Mouse (Mus musculus): ENCODE measurements around the gene Mpi. TPM values are rescaled to one million over a fixed set of nuclear protein-coding genes. Genes with fewer than 3 reads are reported as not detected.
A peak's percentile ranks its signal among the peaks of the same experiment; 100 is the strongest.

The Mpi gene
- polyA plus RNA-seq, 1 experiment from 2014 or later, result 35.1 TPM

- H3K27me3 ChIP-seq (ENCODE audit: insufficient read depth, low read length), result no peaks in the 10 kb centered on the region
- H3K4me3 ChIP-seq (ENCODE audit: low read depth, low read length), result no peak overlapping the region
- no peak overlapping the region for H3K9ac ChIP-seq
- H3K36me3 ChIP-seq (ENCODE audit: insufficient read depth), result peaks cover 26% of the 10 kb centered on the region
- TF ChIP-seq CTCF (IDR thresholded peaks at IDR 0.05; ENCODE audit: low read depth), result no peak
- 0 out of 2 replicates have a peak, but pooled peaks have one; percentile 19 for ATAC-seq (ENCODE audit: insufficient read depth)
- peaks cover 6% of the 10 kb centered on the region; the same call in 1 of the 2 replicates for H3K4me1 ChIP-seq (ENCODE audit: insufficient read depth)
- H3K4me2 ChIP-seq, result no peak overlapping the region
- no peak for DNase-seq
- H3K9me3 ChIP-seq (ENCODE audit: low read depth, low read length), result no peaks in the 10 kb centered on the region
- H3K27ac ChIP-seq (ENCODE audit: low read depth), result no peak overlapping the region
- 76% methylated on average over 11 of the region's 11 CpGs for WGBS
These were observed 556 bp upstream of the Mpi start for GRCm38 (mm10) chr9:57553119-57553518.

- Histone ChIP-seq H3K27ac (ENCODE audit: low read depth) (no peak overlapping the region), H3K36me3 (ENCODE audit: insufficient read depth) (peaks cover 54% of the 10 kb centered on the region), H3K9ac (no peak overlapping the region), H3K27me3 (ENCODE audit: insufficient read depth, low read length) (no peaks in the 10 kb centered on the region), H3K4me3 (ENCODE audit: low read depth, low read length) (no peak overlapping the region), H3K4me2 (no peak overlapping the region), H3K4me1 (ENCODE audit: insufficient read depth) (peaks cover 6% of the 10 kb centered on the region; the same call in 1 of the 2 replicates), H3K9me3 (ENCODE audit: low read depth, low read length) (no peaks in the 10 kb centered on the region)
- DNase-seq (no peak), ATAC-seq (ENCODE audit: insufficient read depth) (no peak)
- no peak for TF ChIP-seq CTCF (IDR thresholded peaks at IDR 0.05; ENCODE audit: low read depth)
- WGBS, result 76% methylated on average over 11 of the region's 11 CpGs
These were observed 2.3 kb downstream of the Mpi start for GRCm38 (mm10) chr9:57550126-57550862.

DNA sequence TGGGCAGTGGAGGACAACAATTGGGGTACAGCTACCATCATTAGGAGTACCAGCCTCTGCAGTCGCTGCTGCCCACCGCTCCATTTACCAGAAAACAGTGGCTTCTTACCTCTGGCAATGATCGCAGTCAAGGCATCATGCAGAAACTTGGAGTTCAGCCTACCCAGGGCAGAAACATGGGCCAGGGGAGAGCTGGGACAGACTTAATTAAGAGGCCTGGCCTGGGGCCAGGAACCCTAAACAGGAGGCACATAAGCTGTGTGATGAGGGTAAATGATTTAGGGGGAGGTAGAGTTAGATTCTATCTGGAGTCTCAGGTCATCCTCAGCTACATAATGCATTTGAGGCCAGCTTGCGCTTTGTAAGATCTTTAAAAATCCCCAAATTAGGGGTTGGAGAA, 3.4 kb downstream of the Mpi start:
- TF ChIP-seq CTCF (IDR thresholded peaks at IDR 0.05; ENCODE audit: low read depth), result no peak
- Histone ChIP-seq H3K4me1 (ENCODE audit: insufficient read depth) (peaks cover 6% of the 10 kb centered on the region; the same call in 1 of the 2 replicates), H3K4me2 (no peak overlapping the region), H3K9me3 (ENCODE audit: low read depth, low read length) (no peaks in the 10 kb centered on the region), H3K36me3 (ENCODE audit: insufficient read depth) (peaks cover 65% of the 10 kb centered on the region), H3K9ac (no peak overlapping the region), H3K4me3 (ENCODE audit: low read depth, low read length) (no peak overlapping the region), H3K27ac (ENCODE audit: low read depth) (no peak overlapping the region), H3K27me3 (ENCODE audit: insufficient read depth, low read length) (no peaks in the 10 kb centered on the region)
- DNase-seq (no peak), ATAC-seq (ENCODE audit: insufficient read depth) (no peak)
- WGBS, result 92% methylated on average over 4 of the region's 4 CpGs

- no peak for DNase-seq
- no peak for TF ChIP-seq CTCF (IDR thresholded peaks at IDR 0.05; ENCODE audit: low read depth)
- Histone ChIP-seq H3K4me1 (ENCODE audit: insufficient read depth) (peaks cover 6% of the 10 kb centered on the region; the same call in 1 of the 2 replicates), H3K27me3 (ENCODE audit: insufficient read depth, low read length) (no peaks in the 10 kb centered on the region), H3K9me3 (ENCODE audit: low read depth, low read length) (no peaks in the 10 kb centered on the region), H3K4me2 (no peak overlapping the region), H3K9ac (no peak overlapping the region), H3K4me3 (ENCODE audit: low read depth, low read length) (no peak overlapping the region), H3K27ac (ENCODE audit: low read depth) (no peak overlapping the region), H3K36me3 (ENCODE audit: insufficient read depth) (peaks cover 78% of the 10 kb centered on the region)
- ATAC-seq (ENCODE audit: insufficient read depth), result no peak
- WGBS, result 85% methylated on average over 11 of the region's 11 CpGs
These were observed 4.7 kb downstream of the Mpi start for GRCm38 (mm10) chr9:57547869-57548268.

DNA sequence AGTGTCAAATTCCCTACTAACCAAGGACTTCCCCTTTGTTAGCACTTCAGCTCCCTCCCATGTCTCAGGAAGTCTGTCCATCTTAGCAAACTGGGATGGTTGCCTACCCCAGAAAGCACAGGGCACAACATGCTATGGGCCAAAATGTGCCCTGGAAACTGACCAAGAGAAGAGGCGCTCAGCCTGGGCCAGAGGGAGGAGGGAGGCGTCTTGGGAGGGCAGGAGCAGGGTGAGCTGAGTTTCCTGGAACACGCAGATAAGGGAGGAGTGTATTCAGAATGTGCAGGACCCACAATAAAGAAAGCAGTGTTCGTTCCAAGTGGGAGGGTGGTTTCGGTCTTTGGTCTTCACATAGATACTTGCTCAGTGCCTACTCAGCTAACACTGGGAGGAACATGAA, 5.3 kb downstream of the Mpi start:
- ATAC-seq (ENCODE audit: insufficient read depth) (no peak), DNase-seq (no peak)
- no peak overlapping the region for H3K9ac ChIP-seq
- TF ChIP-seq CTCF (IDR thresholded peaks at IDR 0.05; ENCODE audit: low read depth), result no peak
- H3K27me3 ChIP-seq (ENCODE audit: insufficient read depth, low read length), result no peaks in the 10 kb centered on the region
- H3K27ac ChIP-seq (ENCODE audit: low read depth), result no peak overlapping the region
- H3K9me3 ChIP-seq (ENCODE audit: low read depth, low read length), result no peaks in the 10 kb centered on the region
- 71% methylated on average over 5 of the region's 5 CpGs for WGBS
- H3K36me3 ChIP-seq (ENCODE audit: insufficient read depth), result peaks cover 84% of the 10 kb centered on the region
- H3K4me3 ChIP-seq (ENCODE audit: low read depth, low read length), result no peak overlapping the region
- H3K4me2 ChIP-seq, result no peak overlapping the region
- H3K4me1 ChIP-seq (ENCODE audit: insufficient read depth), result peaks cover 6% of the 10 kb centered on the region; the same call in 1 of the 2 replicates

DNA sequence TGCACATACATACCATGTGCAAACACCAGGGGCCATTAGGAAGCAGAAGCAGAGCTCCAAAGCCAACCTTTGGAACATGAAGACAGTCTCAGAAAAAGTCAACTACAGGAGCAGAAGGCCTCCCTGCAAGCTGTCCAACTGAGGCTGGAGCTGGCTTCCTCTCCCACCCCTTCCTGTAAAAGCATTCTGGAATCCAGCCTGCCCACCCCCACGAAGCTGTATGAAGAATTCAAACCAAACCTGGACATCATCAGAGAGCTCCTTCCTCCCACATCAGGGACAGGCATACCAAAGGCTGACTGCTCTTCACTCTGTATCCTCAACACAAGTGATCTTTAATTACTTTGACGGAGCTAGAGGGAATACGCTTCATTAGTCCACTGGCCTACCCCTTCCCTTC, 8.6 kb downstream of the Mpi start:
- ATAC-seq (ENCODE audit: insufficient read depth) (no peak), DNase-seq (no peak)
- Histone ChIP-seq H3K4me3 (ENCODE audit: low read depth, low read length) (no peak overlapping the region), H3K27ac (ENCODE audit: low read depth) (no peak overlapping the region), H3K27me3 (ENCODE audit: insufficient read depth, low read length) (no peaks in the 10 kb centered on the region), H3K4me1 (ENCODE audit: insufficient read depth) (no peaks in the 10 kb centered on the region), H3K9ac (no peak overlapping the region), H3K36me3 (ENCODE audit: insufficient read depth) (peaks cover 96% of the 10 kb centered on the region), H3K9me3 (ENCODE audit: low read depth, low read length) (no peaks in the 10 kb centered on the region), H3K4me2 (no peak overlapping the region)
- no peak for TF ChIP-seq CTCF (IDR thresholded peaks at IDR 0.05; ENCODE audit: low read depth)
- WGBS, result 85% methylated on average over 3 of the region's 3 CpGs

- H3K36me3 ChIP-seq (ENCODE audit: insufficient read depth), result peaks cover 70% of the 10 kb centered on the region
- DNase-seq (peak; percentile 86), ATAC-seq (ENCODE audit: insufficient read depth) (no peak)
- H3K27me3 ChIP-seq (ENCODE audit: insufficient read depth, low read length), result no peaks in the 10 kb centered on the region
- TF ChIP-seq CTCF (IDR thresholded peaks at IDR 0.05; ENCODE audit: low read depth), result peak; percentile 74
- H3K27ac ChIP-seq (ENCODE audit: low read depth), result no peak overlapping the region
- no peaks in the 10 kb centered on the region for H3K9me3 ChIP-seq (ENCODE audit: low read depth, low read length)
- H3K9ac ChIP-seq, result no peak overlapping the region
- H3K4me2 ChIP-seq, result no peak overlapping the region
- 0% methylated on average over 1 of the region's 1 CpGs for WGBS
- no peak overlapping the region for H3K4me3 ChIP-seq (ENCODE audit: low read depth, low read length)
- no peaks in the 10 kb centered on the region; the same call in 1 of the 2 replicates for H3K4me1 ChIP-seq (ENCODE audit: insufficient read depth)
These were observed 11.3 kb downstream of the Mpi start for GRCm38 (mm10) chr9:57541312-57541711.

Data from lung, embryonic 14.5 days (tissue).